Mouse (Mus musculus) forebrain, embryonic 10.5 days (tissue): ENCODE results near the gene Slc25a54. TPM values are rescaled to one million over a fixed set of nuclear protein-coding genes. Genes with fewer than 3 reads are reported as not detected.

Source experiments
- DNase-seq: peaks from one replicate; pipeline ENCODE4 v3.0.0-alpha.2; 2017; ENCODE audit warnings: low spot score; ENCODE audit errors: extremely low spot score
- H3K27ac ChIP-seq: fragments of 300-500 bp; sonication (generic); 2 replicates; pipeline ENCODE4 v1.5.1; 2016; ENCODE audit warnings: mild to moderate bottlenecking
- H3K27me3 ChIP-seq: fragments of 300-500 bp; sonication (generic); 2 replicates; pipeline ENCODE4 v1.6.1; 2016; ENCODE audit warnings: mild to moderate bottlenecking; ENCODE audit not compliant: poor library complexity, severe bottlenecking
- H3K36me3 ChIP-seq: fragments of 300-500 bp; sonication (generic); replicated peaks from 2 replicates; pipeline ENCODE4 v1.6.1; 2016; ENCODE audit warnings: mild to moderate bottlenecking, moderate library complexity
- H3K4me1 ChIP-seq: fragments of 300-500 bp; sonication (generic); 2 replicates; pipeline ENCODE4 v1.6.1; 2016
- H3K4me3 ChIP-seq: fragments of 300-500 bp; sonication (generic); 2 replicates; pipeline ENCODE4 v1.5.1; 2016; ENCODE audit warnings: mild to moderate bottlenecking, moderate library complexity
- H3K9me3 ChIP-seq: fragments of 300-500 bp; sonication (generic); 2 replicates; pipeline ENCODE4 v1.6.1; 2016; ENCODE audit warnings: mild to moderate bottlenecking, moderate library complexity
- WGBS: fragments of 180-500 bp; shearing (Covaris S2); methylation state at CpG from one replicate; pipeline ENCODE4 v1.1.7; 2016; 5-methylcytosine and 5-hydroxymethylcytosine counted together
- microRNA-seq: library from miRNA; unstranded; fragments of <30 nt; microRNA quantifications from one replicate; pipeline ENCODE4, GENCODE M21; 2017
- polyA plus RNA-seq: library from polyadenylated mRNA; unstranded; fragments of >200 nt; fragmentation: Nextera tagmentation; extraction: Ambion mirVana; gene quantifications from 2 replicates; pipeline ENCODE4 v1.2.1, GENCODE M21; 2016

The Slc25a54 gene
- polyA plus RNA-seq, 1 experiment from 2014 or later, result not detected

- Histone ChIP-seq H3K9me3 (peaks cover 6% of the 10 kb centered on the region; the same call in 1 of the 2 replicates), H3K4me3 (no peak overlapping the region), H3K27me3 (no peaks in the 10 kb centered on the region), H3K4me1 (no peaks in the 10 kb centered on the region), H3K27ac (no peak overlapping the region), H3K36me3 (peaks cover 24% of the 10 kb centered on the region)
- DNase-seq, result no peak
- WGBS, result 95% methylated on average over 15 of the region's 15 CpGs
Measured at GRCm38 (mm10) chr3:109134036-109134435, 53.8 kb downstream of the Slc25a54 start.

GRCm38 (mm10) chr3:109135352-109135751 lies 55.1 kb downstream of the Slc25a54 start:
- H3K4me3 ChIP-seq, result no peak overlapping the region
- no peaks in the 10 kb centered on the region for H3K4me1 ChIP-seq
- WGBS, result 93% methylated on average over 1 of the region's 1 CpGs
- H3K27me3 ChIP-seq, result no peaks in the 10 kb centered on the region
- H3K36me3 ChIP-seq, result peaks cover 24% of the 10 kb centered on the region
- peaks cover 6% of the 10 kb centered on the region; the same call in 1 of the 2 replicates for H3K9me3 ChIP-seq
- no peak for DNase-seq
- H3K27ac ChIP-seq, result no peak overlapping the region

GRCm38 (mm10) chr3:109152561-109152960 lies 72.3 kb downstream of the Slc25a54 start:
- no peaks in the 10 kb centered on the region for H3K36me3 ChIP-seq
- no peaks in the 10 kb centered on the region for H3K27me3 ChIP-seq
- H3K9me3 ChIP-seq, result no peaks in the 10 kb centered on the region
- H3K4me1 ChIP-seq, result no peaks in the 10 kb centered on the region
- DNase-seq, result no peak
- no peak overlapping the region for H3K4me3 ChIP-seq
- no peak overlapping the region for H3K27ac ChIP-seq
- WGBS, result 85% methylated on average over 4 of the region's 4 CpGs

- H3K9me3 ChIP-seq, result no peaks in the 10 kb centered on the region
- H3K27ac ChIP-seq, result no peak overlapping the region
- no peak overlapping the region for H3K4me3 ChIP-seq
- 94% methylated on average over 6 of the region's 6 CpGs for WGBS
- H3K36me3 ChIP-seq, result no peaks in the 10 kb centered on the region
- no peak for DNase-seq
- no peaks in the 10 kb centered on the region for H3K27me3 ChIP-seq
- H3K4me1 ChIP-seq, result no peaks in the 10 kb centered on the region
Measured at GRCm38 (mm10) chr3:109153410-109153809, 73.1 kb downstream of the Slc25a54 start.

GRCm38 (mm10) chr3:109155926-109156669 lies 75.8 kb downstream of the Slc25a54 start:
- 92% methylated on average over 4 of the region's 4 CpGs for WGBS

GRCm38 (mm10) chr3:109157481-109157880 lies 77.2 kb downstream of the Slc25a54 start:
- Histone ChIP-seq H3K4me1 (no peaks in the 10 kb centered on the region), H3K27ac (no peak overlapping the region), H3K36me3 (peaks cover 15% of the 10 kb centered on the region), H3K27me3 (no peaks in the 10 kb centered on the region), H3K9me3 (no peaks in the 10 kb centered on the region), H3K4me3 (no peak overlapping the region)
- WGBS, result 98% methylated on average over 3 of the region's 3 CpGs
- no peak for DNase-seq

More at GRCm38 (mm10) chr3:109155926-109156669, 75.8 kb downstream of the Slc25a54 start:
- H3K27me3 ChIP-seq, result no peaks in the 10 kb centered on the region
- no peak for DNase-seq
- H3K27ac ChIP-seq, result no peak overlapping the region
- no peaks in the 10 kb centered on the region for H3K9me3 ChIP-seq
- no peaks in the 10 kb centered on the region for H3K4me1 ChIP-seq
- H3K36me3 ChIP-seq, result peaks cover 15% of the 10 kb centered on the region
- H3K4me3 ChIP-seq, result no peak overlapping the region

- WGBS, result 94% methylated on average over 2 of the region's 2 CpGs
- no peak overlapping the region for H3K27ac ChIP-seq
Measured at GRCm38 (mm10) chr3:109164088-109164487, 83.8 kb downstream of the Slc25a54 start.

GRCm38 (mm10) chr3:109164644-109165043 lies 84.4 kb downstream of the Slc25a54 start:
- WGBS, result 96% methylated on average over 1 of the region's 1 CpGs
- H3K4me1 ChIP-seq, result peaks cover 4% of the 10 kb centered on the region; the same call in 1 of the 2 replicates
- no peak overlapping the region for H3K4me3 ChIP-seq
- H3K27ac ChIP-seq, result no peak overlapping the region
- H3K9me3 ChIP-seq, result no peaks in the 10 kb centered on the region
- no peak for DNase-seq
- H3K27me3 ChIP-seq, result no peaks in the 10 kb centered on the region
- peaks cover 35% of the 10 kb centered on the region for H3K36me3 ChIP-seq

More at GRCm38 (mm10) chr3:109164088-109164487, 83.8 kb downstream of the Slc25a54 start:
- Histone ChIP-seq H3K4me1 (peaks cover 4% of the 10 kb centered on the region; the same call in 1 of the 2 replicates), H3K27me3 (no peaks in the 10 kb centered on the region), H3K4me3 (no peak overlapping the region), H3K9me3 (no peaks in the 10 kb centered on the region), H3K36me3 (peaks cover 39% of the 10 kb centered on the region)
- DNase-seq, result no peak

- 90% methylated on average over 8 of the region's 8 CpGs for WGBS
- DNase-seq, result no peak
- H3K27me3 ChIP-seq, result no peaks in the 10 kb centered on the region
- peaks cover 4% of the 10 kb centered on the region; the same call in 1 of the 2 replicates for H3K4me1 ChIP-seq
- H3K4me3 ChIP-seq, result no peak overlapping the region
- no peaks in the 10 kb centered on the region for H3K9me3 ChIP-seq
- H3K27ac ChIP-seq, result no peak overlapping the region
- peaks cover 28% of the 10 kb centered on the region for H3K36me3 ChIP-seq
Measured at GRCm38 (mm10) chr3:109165214-109165829, 85.1 kb downstream of the Slc25a54 start.

Small RNA genes lying within 50 kb of the gene (microRNA-seq; reads per million reads assigned to microRNA genes)
- not detected for gene Gm44384

Other genes with a start within 250 kb of the Slc25a54 start
- gene Stxbp3, start 239.9 kb upstream of the Slc25a54 start, polyA plus RNA-seq, result 23.9 and 24.4 TPM in 2 replicates
- gene Fndc7, start 190.5 kb upstream of the Slc25a54 start, polyA plus RNA-seq, result not detected in 2 replicates
- 67.5 and 78.3 TPM in 2 replicates for gene Prpf38b, start 168.7 kb upstream of the Slc25a54 start, polyA plus RNA-seq
- gene Henmt1, start 140.6 kb upstream of the Slc25a54 start, polyA plus RNA-seq, result 0.37 and 0.88 TPM in 2 replicates
- not detected in 2 replicates for gene Gm9857, start 140.0 kb upstream of the Slc25a54 start, polyA plus RNA-seq
- gene Fam102b, start 52.9 kb upstream of the Slc25a54 start, polyA plus RNA-seq, result 3.2 and 3.5 TPM in 2 replicates
- 24.7 and 25.5 TPM in 2 replicates for gene Slc25a24, start 42.7 kb downstream of the Slc25a54 start, polyA plus RNA-seq